Mouse (Mus musculus) spleen, postnatal 36 days (tissue): ENCODE data around the gene 1700018B08Rik.

ENCODE experiments used
- DNase-seq, 2 experiments: peaks; one replicate each; pipeline ENCODE4 v3.0.0; 2022; ENCODE audit warnings: low spot score in 2 of 2, mixed read lengths in 1 of 2

The 1700018B08Rik gene

DNA sequence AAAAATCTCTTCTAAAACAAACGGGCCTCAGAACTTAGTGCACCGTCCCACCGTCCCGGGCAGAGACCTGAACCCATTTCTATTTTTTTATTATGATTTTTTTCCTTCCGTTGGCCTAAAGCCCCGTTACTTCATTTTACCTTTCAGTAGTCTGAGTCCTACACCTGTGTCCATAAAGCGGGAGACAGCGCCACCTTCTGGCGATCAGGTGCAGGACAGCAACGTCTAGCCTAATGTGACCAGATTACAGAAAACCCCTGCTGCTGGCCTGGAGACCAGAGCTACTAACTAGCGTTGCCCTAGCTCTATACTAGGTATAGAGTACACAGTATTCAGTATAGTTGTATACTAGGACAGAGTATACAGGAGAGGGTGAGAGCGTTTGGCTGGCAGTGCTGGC lies 30.7 kb downstream of the 1700018B08Rik start:
- peak; percentile 48 to 54 for DNase-seq

GRCm38 (mm10) chr8:121511751-121512150 lies 32.4 kb downstream of the 1700018B08Rik start:
- no peak for DNase-seq

- DNase-seq, result no peak
These were observed 46.5 kb downstream of the 1700018B08Rik start for GRCm38 (mm10) chr8:121497621-121498020.

GRCm38 (mm10) chr8:121491633-121492032 lies 52.5 kb downstream of the 1700018B08Rik start:
- DNase-seq, result no peak

DNA sequence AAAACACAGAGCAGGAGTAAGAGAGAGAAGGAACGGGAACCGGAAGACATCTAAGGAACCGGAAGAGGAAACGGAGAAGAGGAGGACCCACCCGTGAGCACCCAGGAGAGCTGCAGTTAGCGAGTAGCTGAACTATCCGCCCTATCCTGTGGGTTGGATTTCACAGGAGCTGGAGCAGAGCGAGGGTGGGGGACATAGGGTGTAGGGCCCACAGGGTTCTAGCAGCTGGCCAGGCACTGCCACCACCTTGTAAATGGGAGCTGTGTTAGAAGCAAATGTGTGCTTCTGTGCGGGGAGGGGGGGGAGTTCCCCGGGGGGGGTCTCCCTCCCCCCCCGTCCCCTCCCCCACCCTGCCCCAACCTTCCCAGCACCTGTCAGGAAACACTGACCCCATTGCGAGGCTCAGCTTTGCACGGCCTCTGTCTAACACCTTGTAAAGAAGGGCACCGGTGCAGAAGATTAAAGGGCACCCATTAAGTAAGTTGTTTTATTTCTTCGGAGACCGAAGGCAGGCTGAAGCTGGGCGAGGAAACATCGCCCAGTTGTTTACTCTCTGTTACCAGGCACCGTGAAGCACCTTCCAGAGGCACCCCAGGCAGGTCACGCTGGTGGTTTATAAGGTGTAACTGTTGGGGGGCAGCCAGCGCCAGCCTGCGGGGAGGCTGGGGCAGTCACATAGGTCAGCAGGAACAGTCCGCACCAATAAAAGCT lies 59.9 kb downstream of the 1700018B08Rik start:
- DNase-seq, result no peak
